Comparison of ENCODE assay signal across 8 mouse cellular contexts in genomic region chr8:123807852-123808573, GRCm38 (mm10). TPM values are rescaled to one million over a fixed set of nuclear protein-coding genes. Genes with fewer than 3 reads are reported as not detected.
DNase-seq lines count a peak whose midpoint lies in the region; ATAC-seq and TF ChIP-seq lines count a peak whose summit lies in the region.
"Had no signal": no experiment of that assay in that cellular context is flagged by ENCODE, and none has a peak within 500 bp of the region (broad histone marks: within the 10 kb centered on the region; RNA-seq: fewer than 3 reads in every experiment).

No protein-coding gene starts in this region.

- peak overlapping the region; percentile 77; the same call in 1 of the 2 replicates for H3K9ac ChIP-seq in ES-Bruce4 (ENCODE audit: low read depth, poor library complexity, severe bottlenecking)
- peak overlapping the region; percentile 89; the same call in 1 of the 2 replicates for H3K9ac ChIP-seq in hindbrain, embryonic 14.5 days

- H3K4me3 ChIP-seq in ES-Bruce4 (ENCODE audit: low read depth, low read length) = no peak overlapping the region
- peak overlapping the region; percentile 97; the same call in 1 of the 2 replicates for H3K4me3 ChIP-seq in cortical plate, adult 2 months (ENCODE audit: insufficient read depth, low read length)
- H3K4me3 ChIP-seq in hindbrain, embryonic 14.5 days (replicated peaks; ENCODE audit: low read length) = no peak overlapping the region

- no peaks in the 10 kb centered on the region for H3K36me3 ChIP-seq in ES-Bruce4 (ENCODE audit: control insufficient read depth, insufficient read depth, low read length, poor library complexity, severe bottlenecking)
- H3K36me3 ChIP-seq in hindbrain, embryonic 14.5 days (replicated peaks; ENCODE audit: control insufficient read depth, insufficient read depth) = no peaks in the 10 kb centered on the region

- peak overlapping the region; percentile 94 for H3K4me2 ChIP-seq in hindbrain, embryonic 14.5 days (replicated peaks)

- H3K4me1 ChIP-seq in ES-Bruce4 (ENCODE audit: control insufficient read depth, insufficient read depth, low read length) = peaks cover 3% of the 10 kb centered on the region
- peaks cover 14% of the 10 kb centered on the region for H3K4me1 ChIP-seq in cortical plate, adult 2 months (ENCODE audit: control insufficient read depth, insufficient read depth, low read length)
- peaks cover 23% of the 10 kb centered on the region for H3K4me1 ChIP-seq in hindbrain, embryonic 14.5 days (replicated peaks; ENCODE audit: control insufficient read depth, insufficient read depth, low read length)

- H3K27me3 ChIP-seq in ES-Bruce4 (ENCODE audit: control insufficient read depth, insufficient read depth, low read length, poor library complexity, severe bottlenecking) = no peaks in the 10 kb centered on the region
- no peaks in the 10 kb centered on the region for H3K27me3 ChIP-seq in hindbrain, embryonic 14.5 days (ENCODE audit: control insufficient read depth, insufficient read depth, low read length)

- no peak overlapping the region for H3K27ac ChIP-seq in ES-Bruce4 (ENCODE audit: insufficient read depth, low read length)
- H3K27ac ChIP-seq in cortical plate, adult 2 months (ENCODE audit: insufficient read depth, low read length) = no peak overlapping the region
- no peak overlapping the region for H3K27ac ChIP-seq in hindbrain, embryonic 14.5 days
- H3K27ac ChIP-seq: macrophage had no signal

- TF ChIP-seq EP300 in ES-Bruce4 (IDR thresholded peaks at IDR 0.05; ENCODE audit: insufficient read depth, low read depth, low read length) = no peak

- H3K9me3 ChIP-seq in ES-Bruce4 (replicated peaks; ENCODE audit: control insufficient read depth, insufficient read depth, low read length, poor library complexity, severe bottlenecking) = no peaks in the 10 kb centered on the region
- H3K9me3 ChIP-seq in hindbrain, embryonic 14.5 days (ENCODE audit: control insufficient read depth, low read length) = no peaks in the 10 kb centered on the region

- no peak for TF ChIP-seq POLR2A in ES-Bruce4 (IDR thresholded peaks at IDR 0.05; ENCODE audit: insufficient read depth, low read length)
- TF ChIP-seq POLR2A in cortical plate, adult 2 months (IDR thresholded peaks at IDR 0.05; ENCODE audit: extremely low read depth, insufficient read depth, low read length) = no peak

- TF ChIP-seq CTCF in ES-Bruce4 (IDR thresholded peaks at IDR 0.05; ENCODE audit: low read depth, low read length) = no peak
- TF ChIP-seq CTCF in cortical plate, adult 2 months (IDR thresholded peaks at IDR 0.05; ENCODE audit: extremely low read depth, insufficient read depth, low read length) = no peak

- ATAC-seq in hindbrain, embryonic 14.5 days (ENCODE audit: low FRiP score) = no peak
- ATAC-seq in megakaryocyte-erythroid progenitor cell, adult 5-6 weeks (replicated peaks; ENCODE audit: low FRiP score, low TSS enrichment, poor library complexity, severe bottlenecking) = peak; percentile 45

- whole genome bisulfite sequencing in hindbrain, embryonic 14.5 days = 67% methylated on average over 6 of the region's 6 CpGs

- no peak for DNase-seq in hindbrain, embryonic 14.5 days (ENCODE audit: low spot score)
- DNase-seq in adrenal gland, postnatal 36 days = no peak
- DNase-seq in lung, adult 18-20 months = no peak
- DNase-seq in right cerebral cortex, postnatal 4 days = no peak

RNA-seq across cellular contexts. Expression of gene Rab4a, which starts 2.2 kb away (rescaled TPM):
- polyA plus RNA-seq in ES-Bruce4 (2011; ENCODE audit: insufficient read depth, insufficient read length, low read depth, missing spikeins) = 26.1 and 32.6 TPM in 2 replicates
- polyA plus RNA-seq in cortical plate, adult 2 months (2012; rRNA removed) = 72.5 and 72.7 TPM in 2 replicates
- polyA plus RNA-seq in hindbrain, embryonic 14.5 days (2014; fragmentation: Nextera tagmentation; extraction: Ambion mirVana) = 79.1 and 82.7 TPM in 2 replicates
- total RNA-seq in megakaryocyte-erythroid progenitor cell, adult 5-6 weeks (2014; fragmentation: Nextera tagmentation) = 77.5 and 84.1 TPM in 2 replicates
- total RNA-seq in megakaryocyte-erythroid progenitor cell, adult 5-6 weeks (2017) = 23.6 and 42.7 TPM in 2 replicates
- total RNA-seq in adrenal gland, postnatal 36 days (2021) = 10 to 100 TPM; 23.2 to 34.6 TPM

RNA-seq across cellular contexts. Expression of gene Ccsap, which starts 52.0 kb away (rescaled TPM):
- 4.8 and 6.6 TPM in 2 replicates for polyA plus RNA-seq in ES-Bruce4 (2011; ENCODE audit: insufficient read depth, insufficient read length, low read depth, missing spikeins)
- polyA plus RNA-seq in cortical plate, adult 2 months (2012; rRNA removed) = 45.1 and 48.1 TPM in 2 replicates
- polyA plus RNA-seq in hindbrain, embryonic 14.5 days (2014; fragmentation: Nextera tagmentation; extraction: Ambion mirVana) = 5.0 TPM in 2 replicates
- total RNA-seq in megakaryocyte-erythroid progenitor cell, adult 5-6 weeks (2014; fragmentation: Nextera tagmentation) = 7.9 and 11.6 TPM in 2 replicates
- total RNA-seq in megakaryocyte-erythroid progenitor cell, adult 5-6 weeks (2017) = 11.2 and 12.4 TPM in 2 replicates
- 1 to 10 TPM; 2.4 TPM for total RNA-seq in adrenal gland, postnatal 36 days (2021)
